Mouse (Mus musculus) kidney, postnatal 4 days (tissue): ENCODE data around the gene Ncl.

ENCODE experiments used
- DNase-seq, 2 experiments: peaks; one replicate each; pipeline ENCODE4 v3.0.0; 2021; ENCODE audit warnings: mixed read lengths in 2 of 2

Gene Ncl

GRCm38 (mm10) chr1:86311467-86312005 is 47.7 kb downstream of the Ncl start:
- peak; percentile 27 to 64 for DNase-seq

DNA sequence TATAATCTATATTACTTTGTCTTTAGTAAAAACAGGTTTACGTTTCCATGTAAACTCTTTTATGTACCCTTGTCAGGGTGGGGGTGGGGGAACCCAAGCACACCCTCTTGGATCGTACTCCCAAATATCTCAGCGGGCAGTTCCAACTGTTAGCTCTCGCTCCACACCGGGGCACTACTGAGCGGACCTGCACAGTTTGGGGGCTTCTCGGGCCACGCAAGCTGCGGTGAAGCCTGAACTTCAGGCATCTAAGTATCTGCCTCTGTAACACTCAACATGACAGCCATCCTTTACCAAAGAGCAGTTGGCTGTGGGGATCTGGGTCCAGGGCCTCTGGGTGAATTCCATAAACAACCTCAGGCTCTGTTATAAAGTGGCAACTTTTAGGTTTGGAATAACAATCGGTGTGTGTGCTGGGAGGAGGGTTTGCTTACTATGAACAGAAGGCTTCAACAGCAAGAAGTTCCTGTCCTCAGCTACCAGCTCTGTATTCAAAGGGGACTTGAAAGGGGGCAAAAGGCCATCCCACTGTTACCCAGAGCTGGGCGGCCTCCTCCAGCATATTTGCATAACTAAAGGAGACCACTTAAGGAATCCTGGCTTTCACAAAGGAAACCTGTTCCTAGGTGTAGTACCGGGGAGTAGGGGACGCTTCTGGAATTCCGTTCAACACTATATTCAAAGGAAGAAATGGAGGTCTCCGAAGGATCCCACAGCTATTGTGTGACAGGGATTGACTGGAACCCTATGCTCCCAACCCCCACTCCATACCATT is 48.5 kb downstream of the Ncl start:
- DNase-seq: no peak

DNA sequence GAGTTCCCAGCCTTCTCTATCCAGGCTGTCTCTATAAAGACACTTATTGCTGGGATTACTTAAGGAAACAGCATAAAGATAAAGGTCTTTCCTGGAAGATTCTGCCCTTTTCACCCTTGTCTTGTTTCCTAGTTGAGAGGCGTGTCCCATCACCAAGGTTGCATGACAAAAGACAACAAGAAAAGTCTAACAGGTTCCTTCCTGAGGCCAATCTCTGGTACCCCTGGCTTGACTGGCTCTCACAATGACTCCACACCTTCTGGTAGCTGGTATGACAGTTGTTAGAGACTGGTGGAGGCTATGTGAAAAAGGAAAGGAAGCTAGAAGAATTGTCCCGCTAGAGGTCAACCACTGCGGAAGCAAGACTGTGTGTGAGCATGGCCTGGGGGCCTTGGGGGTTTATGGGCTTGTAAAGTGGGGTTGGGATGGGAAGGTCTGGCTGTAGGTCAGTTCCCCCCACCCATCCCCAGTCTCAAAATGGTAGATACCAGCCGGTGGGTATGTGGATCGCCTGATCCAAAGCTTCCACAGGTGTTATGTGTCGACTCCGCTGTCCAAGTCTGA is 49.8 kb downstream of the Ncl start:
- no peak for DNase-seq

GRCm38 (mm10) chr1:86307871-86308641 is 51.1 kb downstream of the Ncl start:
- peak; percentile 12 to 38 for DNase-seq

- DNase-seq: no peak
Observed at GRCm38 (mm10) chr1:86307177-86307762, 51.9 kb downstream of the Ncl start.

DNA sequence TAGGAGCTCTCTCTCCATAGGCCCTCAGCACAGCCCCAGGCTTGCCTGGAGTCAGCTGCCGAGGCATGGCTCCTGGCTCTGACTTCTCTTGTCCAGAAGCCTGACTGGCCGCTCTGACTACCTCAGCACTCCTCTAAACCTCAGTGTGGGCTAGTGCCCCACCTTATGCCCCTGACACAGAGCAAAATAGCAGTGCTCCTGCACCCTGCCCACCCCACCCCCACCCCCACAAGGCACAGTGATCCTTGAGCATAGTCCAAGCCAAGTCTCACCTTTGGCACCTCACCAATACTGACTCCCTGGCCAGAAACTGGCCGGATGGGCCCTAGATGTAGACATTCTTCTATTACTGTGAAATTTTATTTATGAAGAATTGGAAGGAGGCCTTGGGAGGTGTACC is 52.5 kb downstream of the Ncl start:
- peak; percentile 6 to 42 for DNase-seq

DNA sequence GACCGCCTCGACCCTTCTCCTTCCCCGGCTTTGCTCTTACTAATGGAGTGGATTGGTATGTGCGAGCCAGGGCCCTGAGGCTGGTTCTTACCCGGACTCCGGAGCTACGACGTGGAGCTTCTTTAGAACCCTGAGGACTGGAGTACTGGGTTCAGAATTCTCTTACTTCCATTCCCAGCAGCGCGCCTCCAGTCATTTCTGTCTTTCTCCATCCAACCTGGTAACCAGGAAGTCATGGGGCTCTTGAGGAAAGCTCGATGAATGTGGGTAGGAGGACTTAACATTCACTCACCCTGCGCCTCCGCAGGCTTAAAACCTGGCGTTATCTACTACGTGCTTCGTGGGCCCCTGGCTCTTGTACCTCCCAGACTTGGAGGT is 55.3 kb downstream of the Ncl start:
- DNase-seq: no peak

DNA sequence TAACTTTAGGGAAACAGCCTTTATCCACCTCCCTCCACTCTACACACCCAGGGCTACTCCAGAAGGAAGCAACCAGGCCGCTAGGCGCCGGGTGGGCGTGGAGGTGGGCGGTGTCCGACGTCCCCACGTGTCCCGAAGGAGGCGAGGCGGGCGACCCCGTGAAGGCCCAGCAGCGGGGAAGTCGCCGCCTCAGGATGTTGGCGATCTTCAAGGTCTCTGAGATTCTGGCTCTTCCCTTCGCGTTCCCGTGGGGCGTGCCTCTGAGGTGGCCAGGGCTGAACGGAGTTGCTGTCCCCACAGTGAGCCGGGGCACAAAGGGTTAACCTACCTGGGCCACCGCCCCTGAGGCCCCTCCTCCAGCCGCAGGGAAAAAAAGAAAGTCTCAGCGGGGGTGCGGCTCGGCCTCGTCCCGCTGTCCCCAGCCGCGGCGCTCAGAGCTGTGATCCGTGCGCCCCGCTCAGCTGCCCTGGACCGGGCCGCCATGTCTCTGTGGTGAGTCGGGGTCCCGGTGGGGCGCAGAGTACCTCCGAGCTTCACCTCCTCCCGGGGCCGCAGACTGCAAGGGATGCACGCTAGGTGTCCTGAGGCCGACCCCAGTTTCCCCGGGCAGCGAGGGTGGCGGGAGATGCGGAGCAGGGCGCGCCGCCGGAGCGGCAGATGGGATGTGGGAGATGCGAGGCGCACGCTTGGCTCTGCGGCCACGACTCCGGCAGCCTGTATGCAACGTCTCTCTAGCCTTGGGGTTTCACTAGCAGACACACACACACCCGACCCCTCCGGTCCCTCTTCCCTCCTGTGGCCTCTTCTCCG is 55.9 kb downstream of the Ncl start:
- peak; percentile 88 to 92 for DNase-seq

DNA sequence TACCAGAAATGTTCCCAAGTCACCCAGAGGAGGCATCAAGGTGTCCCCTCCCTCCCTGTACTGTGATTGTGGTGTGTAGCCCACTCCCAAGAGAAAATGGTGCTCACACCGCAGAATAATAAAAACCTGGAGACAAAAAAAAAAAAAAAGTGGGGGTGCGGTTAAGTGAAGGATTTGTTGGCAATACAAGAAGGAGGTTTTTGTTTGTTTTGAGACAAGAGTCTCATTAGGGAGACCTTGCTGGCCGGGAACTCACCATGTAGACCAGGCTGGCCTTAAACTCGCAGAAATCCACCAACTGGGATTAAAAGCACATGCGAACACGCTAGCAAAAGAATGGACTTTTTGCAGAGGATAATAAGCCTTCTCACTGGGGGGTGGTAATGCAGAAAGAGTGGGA is 56.7 kb downstream of the Ncl start, which contains the start of gene B3gnt7:
Gene B3gnt7 (plus strand): TSS at position 301 of the 400 bp plus-strand sequence.
- peak in 1 of 2 experiments; percentile 12 for DNase-seq

DNA sequence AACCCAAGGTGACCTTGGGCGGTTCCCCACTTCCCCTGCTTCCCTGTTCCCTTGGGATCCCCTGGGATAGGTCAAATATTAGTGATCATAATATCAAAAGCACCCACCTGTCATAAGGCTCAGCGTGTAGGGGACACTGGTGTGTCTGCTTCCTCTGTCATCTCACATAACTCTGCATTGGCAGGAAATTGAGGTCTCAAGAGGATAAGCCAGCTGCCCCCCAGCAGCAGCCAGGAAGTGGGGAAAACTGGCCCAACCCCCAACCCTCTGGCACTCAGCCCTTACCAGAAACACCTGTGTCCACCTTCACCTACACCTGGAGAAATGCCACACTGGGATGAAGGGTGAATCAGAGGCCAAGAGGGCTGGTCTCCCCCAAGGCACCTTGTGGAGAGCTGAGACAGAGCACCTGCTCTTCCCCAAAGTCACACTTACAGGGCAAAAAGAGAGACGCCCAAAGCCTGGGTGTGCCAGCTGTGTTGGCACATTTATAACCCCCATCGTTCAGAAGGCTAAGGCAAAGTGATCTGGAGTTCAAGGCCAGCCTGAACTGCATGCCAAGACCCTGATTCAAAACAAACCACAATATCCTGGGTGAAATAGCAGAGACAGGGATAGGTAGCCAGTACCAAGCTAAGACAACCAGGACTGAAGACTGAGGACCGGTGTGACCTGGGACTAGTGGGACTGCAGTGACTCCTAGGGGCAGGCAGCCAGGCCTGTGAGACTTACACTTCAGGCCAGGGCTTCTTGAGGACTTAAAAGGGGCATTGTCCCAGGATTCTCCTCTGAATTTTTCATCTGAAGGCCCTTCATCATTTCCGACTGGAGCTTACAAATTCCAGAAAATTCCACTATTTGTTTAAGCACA is 57.7 kb downstream of the Ncl start:
- DNase-seq: peak; percentile 31 to 46

GRCm38 (mm10) chr1:86300731-86301130 is 58.5 kb downstream of the Ncl start:
- peak in 1 of 2 experiments; percentile 55 for DNase-seq

- DNase-seq: no peak
Observed at GRCm38 (mm10) chr1:86300093-86300492, 59.1 kb downstream of the Ncl start.
